Mouse (Mus musculus) G1E-ER4 (cell line): ENCODE measurements around the gene Coro2b. TPM values are rescaled to one million over a fixed set of nuclear protein-coding genes. Genes with fewer than 3 reads are reported as not detected.

ENCODE experiments used
- GATA1 ChIP-seq: IDR thresholded peaks from one replicate; pipeline ENCODE4 v1.8.0; 2012; ENCODE audit warnings: low read length, inconsistent platforms
- polyA plus RNA-seq: library from polyadenylated mRNA; stranded (reverse); fragments of >175 nt; gene quantifications from 2 replicates; pipeline ENCODE4 v1.2.3, GENCODE M21; 2012

The Coro2b gene
- polyA plus RNA-seq, 1 experiment = not detected

GRCm38 (mm10) chr9:62452373-62452993 lies 84.4 kb downstream of the Coro2b start:
- no peak for TF ChIP-seq GATA1

GRCm38 (mm10) chr9:62451585-62452372 lies 85.1 kb downstream of the Coro2b start:
- no peak for TF ChIP-seq GATA1

GRCm38 (mm10) chr9:62450862-62451261 lies 86.0 kb downstream of the Coro2b start:
- no peak for TF ChIP-seq GATA1

DNA sequence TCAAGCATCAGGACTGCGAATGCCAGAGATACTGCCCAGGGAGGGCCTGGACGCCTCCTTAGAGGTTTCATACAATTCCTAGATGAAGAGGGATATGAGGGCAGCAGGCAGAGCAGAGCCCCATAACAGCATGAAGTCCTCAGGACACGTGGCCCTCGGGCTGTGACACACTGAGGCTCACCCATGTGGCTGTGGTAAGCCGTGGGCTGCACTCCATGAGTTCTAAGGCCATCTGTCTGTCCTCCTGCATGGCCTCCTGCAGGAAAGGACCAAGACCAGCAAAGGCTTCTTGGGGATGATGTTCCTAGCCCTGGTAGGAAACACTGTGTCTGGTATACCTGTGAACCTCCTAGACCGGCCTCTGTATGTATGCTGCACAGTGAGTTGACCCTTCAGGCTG lies 86.5 kb downstream of the Coro2b start:
- TF ChIP-seq GATA1 = no peak

DNA sequence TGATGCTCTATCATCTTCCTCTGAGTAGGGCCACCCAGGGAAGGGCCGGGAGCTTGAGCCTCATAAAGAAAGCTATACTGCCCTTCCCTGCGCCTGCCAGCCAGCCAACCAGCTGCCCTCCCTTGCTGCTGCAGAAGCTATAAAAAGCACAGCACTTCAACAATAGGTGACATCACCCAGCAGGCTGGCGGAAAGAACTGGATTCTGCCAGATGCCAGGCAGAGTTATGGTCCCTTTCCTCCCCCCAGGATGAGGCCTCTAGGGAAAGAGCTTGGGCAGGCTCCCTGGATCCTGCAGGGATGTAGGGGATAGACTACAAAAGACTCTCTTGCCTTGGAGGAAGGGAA lies 98.1 kb downstream of the Coro2b start:
- TF ChIP-seq GATA1 = no peak

GRCm38 (mm10) chr9:62438085-62438754 lies 98.6 kb downstream of the Coro2b start:
- TF ChIP-seq GATA1 = no peak

DNA sequence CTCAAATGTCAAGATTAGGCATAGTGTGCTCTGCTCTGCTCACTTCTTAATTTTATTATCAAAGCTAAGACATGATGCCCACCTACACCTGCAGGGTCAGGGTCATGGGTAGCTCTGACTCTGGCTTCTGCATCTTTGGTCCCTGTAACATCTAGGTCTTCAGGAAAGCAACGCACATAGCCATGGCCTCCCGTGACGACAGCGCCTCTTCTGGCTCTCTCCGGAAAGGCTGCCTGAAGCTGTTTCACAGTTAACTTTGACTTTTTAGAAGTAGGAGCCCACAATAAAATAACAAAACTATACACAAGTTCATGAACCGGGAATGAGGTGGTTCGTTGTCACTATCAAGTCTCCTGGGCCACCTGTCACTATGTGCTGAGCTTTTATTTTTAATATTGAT lies 99.4 kb downstream of the Coro2b start:
- no peak for TF ChIP-seq GATA1

GRCm38 (mm10) chr9:62435613-62436318 lies 101.1 kb downstream of the Coro2b start:
- no peak for TF ChIP-seq GATA1

DNA sequence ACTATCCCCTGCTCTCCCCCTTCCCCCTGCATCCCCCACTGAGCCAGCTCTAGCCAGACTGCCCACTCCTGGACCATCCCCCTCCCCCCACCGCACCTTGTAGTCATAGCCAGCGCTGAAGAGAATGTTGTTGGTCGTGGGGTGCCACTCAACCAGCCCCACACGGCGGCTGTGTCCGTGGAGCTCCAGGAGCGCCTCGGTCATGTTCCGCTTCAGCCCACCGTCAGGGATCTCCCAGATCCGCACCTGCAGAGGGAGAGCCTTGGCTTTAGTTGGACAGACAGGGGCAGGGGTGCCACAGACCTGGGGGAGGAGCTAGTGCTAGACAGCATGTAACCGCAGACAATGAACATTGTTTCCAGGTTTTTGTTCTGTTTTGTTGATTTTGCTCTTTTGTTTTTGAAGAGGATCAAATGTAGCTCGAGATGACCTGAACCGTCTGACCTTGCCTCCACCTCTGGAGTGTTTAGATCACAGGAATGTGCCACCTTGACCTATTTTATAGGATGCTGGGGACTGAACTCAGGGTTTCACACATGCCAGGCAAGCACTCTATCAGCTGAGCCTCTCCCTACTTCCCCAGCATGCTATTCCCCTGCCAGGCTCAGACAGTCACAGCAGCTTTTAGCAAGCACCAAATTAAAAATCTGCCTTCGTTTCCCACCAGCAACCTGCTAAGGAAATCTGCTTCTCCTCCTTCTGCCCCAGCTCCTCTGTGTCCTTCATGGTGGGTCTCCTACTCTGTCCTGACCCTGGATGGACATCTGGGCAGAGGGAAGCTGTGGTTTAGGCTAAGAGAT lies 104.4 kb downstream of the Coro2b start:
- no peak for TF ChIP-seq GATA1

- TF ChIP-seq GATA1 = no peak
Measured at GRCm38 (mm10) chr9:62430741-62431140, 106.1 kb downstream of the Coro2b start.

DNA sequence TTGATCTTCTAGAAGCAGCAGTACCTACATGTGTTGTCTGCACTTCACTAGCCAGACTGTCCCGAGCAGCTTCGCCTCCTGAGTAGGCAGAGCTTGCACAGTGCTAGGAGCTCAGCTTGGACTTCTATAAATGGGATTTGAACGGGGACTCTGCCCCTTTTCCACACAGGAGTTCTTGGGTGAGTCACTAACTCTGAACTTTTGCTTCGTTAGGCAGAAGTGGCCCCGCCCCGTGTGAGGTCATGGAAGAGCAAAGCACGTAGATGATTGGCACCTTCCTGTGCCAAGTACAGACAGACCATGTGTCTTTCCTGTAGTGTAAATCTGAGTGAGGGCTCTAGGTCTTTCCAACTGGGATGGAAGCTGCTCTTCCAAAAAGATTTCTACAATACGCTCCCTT lies 109.8 kb downstream of the Coro2b start:
- no peak for TF ChIP-seq GATA1

DNA sequence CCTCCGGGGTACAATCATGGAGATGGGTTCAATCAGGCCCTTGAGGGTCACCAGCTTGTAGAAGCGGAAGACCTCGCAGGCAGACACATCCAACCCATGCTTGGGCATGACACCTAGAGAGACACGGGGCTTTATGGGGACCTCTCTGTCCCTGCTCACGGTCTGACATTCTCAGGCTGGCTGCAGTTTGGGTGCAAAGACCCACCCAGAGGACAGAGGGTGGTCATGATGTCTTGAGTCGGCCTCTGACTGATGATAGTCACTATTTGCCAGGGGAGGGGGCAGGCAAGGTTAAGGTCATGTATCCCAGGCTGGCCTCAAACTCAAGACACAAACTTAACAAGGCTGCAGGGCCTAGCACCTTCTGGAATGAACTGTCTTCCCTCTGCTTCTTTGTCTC lies 110.3 kb downstream of the Coro2b start:
- TF ChIP-seq GATA1 = no peak

GRCm38 (mm10) chr9:62426021-62426420 lies 110.8 kb downstream of the Coro2b start:
- TF ChIP-seq GATA1 = no peak

- TF ChIP-seq GATA1 = no peak
Measured at GRCm38 (mm10) chr9:62425265-62425664, 111.6 kb downstream of the Coro2b start.

DNA sequence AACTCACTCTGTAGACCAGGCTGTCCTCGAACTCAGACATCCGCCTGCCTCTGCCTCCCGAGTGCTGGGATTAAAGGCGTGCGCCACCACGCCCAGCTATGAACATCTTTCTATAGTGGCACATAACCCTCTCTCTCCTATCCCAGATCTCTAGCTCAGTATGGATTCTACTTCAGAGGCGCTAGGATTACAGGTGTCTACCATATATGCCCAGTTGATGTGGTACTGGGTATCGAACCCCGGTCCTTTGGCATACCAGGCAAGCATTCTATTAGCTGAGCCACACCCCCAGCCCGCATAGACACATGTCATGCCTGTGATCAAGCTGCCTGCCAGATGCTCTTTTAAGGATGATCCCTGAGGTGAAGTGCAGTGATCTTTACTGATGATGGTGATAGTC lies 113.0 kb downstream of the Coro2b start:
- no peak for TF ChIP-seq GATA1
